Mouse (Mus musculus): ENCODE measurements around the gene Tmem82. TPM values are rescaled to one million over a fixed set of nuclear protein-coding genes. Genes with fewer than 3 reads are reported as not detected.

The Tmem82 gene
- polyA plus RNA-seq, 1 experiment: 3.4 TPM

- Histone ChIP-seq H3K4me1 (ENCODE audit: control insufficient read depth, insufficient read depth, low read length) (no peaks in the 10 kb centered on the region), H3K27me3 (ENCODE audit: control insufficient read depth, insufficient read depth, low read length, poor library complexity, severe bottlenecking) (no peaks in the 10 kb centered on the region), H3K4me3 (ENCODE audit: low read depth, low read length) (no peak overlapping the region), H3K9ac (ENCODE audit: low read depth, poor library complexity, severe bottlenecking) (no peak overlapping the region), H3K36me3 (ENCODE audit: control insufficient read depth, insufficient read depth, low read length, poor library complexity, severe bottlenecking) (no peaks in the 10 kb centered on the region), H3K9me3 (replicated peaks; ENCODE audit: control insufficient read depth, insufficient read depth, low read length, poor library complexity, severe bottlenecking) (no peaks in the 10 kb centered on the region), H3K27ac (ENCODE audit: insufficient read depth, low read length) (no peak overlapping the region)
- TF ChIP-seq EP300 (IDR thresholded peaks at IDR 0.05; ENCODE audit: insufficient read depth, low read depth, low read length) (no peak), CTCF (IDR thresholded peaks at IDR 0.05; ENCODE audit: low read depth, low read length) (peak; percentile 80)
Observed at GRCm38 (mm10) chr4:141659739-141660138, 41.3 kb upstream of the Tmem82 start.

GRCm38 (mm10) chr4:141658846-141659484, 40.5 kb upstream of the Tmem82 start:
- Histone ChIP-seq H3K27me3 (ENCODE audit: control insufficient read depth, insufficient read depth, low read length, poor library complexity, severe bottlenecking) (no peaks in the 10 kb centered on the region), H3K27ac (ENCODE audit: insufficient read depth, low read length) (no peak overlapping the region), H3K4me1 (ENCODE audit: control insufficient read depth, insufficient read depth, low read length) (no peaks in the 10 kb centered on the region), H3K4me3 (ENCODE audit: low read depth, low read length) (no peak overlapping the region), H3K36me3 (ENCODE audit: control insufficient read depth, insufficient read depth, low read length, poor library complexity, severe bottlenecking) (no peaks in the 10 kb centered on the region), H3K9ac (ENCODE audit: low read depth, poor library complexity, severe bottlenecking) (no peak overlapping the region), H3K9me3 (replicated peaks; ENCODE audit: control insufficient read depth, insufficient read depth, low read length, poor library complexity, severe bottlenecking) (no peaks in the 10 kb centered on the region)
- TF ChIP-seq EP300 (IDR thresholded peaks at IDR 0.05; ENCODE audit: insufficient read depth, low read depth, low read length): no peak

- H3K27me3 ChIP-seq (ENCODE audit: control insufficient read depth, insufficient read depth, low read length, poor library complexity, severe bottlenecking): no peaks in the 10 kb centered on the region
- no peak overlapping the region for H3K9ac ChIP-seq (ENCODE audit: low read depth, poor library complexity, severe bottlenecking)
- no peaks in the 10 kb centered on the region for H3K9me3 ChIP-seq (replicated peaks; ENCODE audit: control insufficient read depth, insufficient read depth, low read length, poor library complexity, severe bottlenecking)
- H3K4me3 ChIP-seq (ENCODE audit: low read depth, low read length): no peak overlapping the region
- TF ChIP-seq POLR2A (IDR thresholded peaks at IDR 0.05; ENCODE audit: insufficient read depth, low read length) (no peak), CTCF (IDR thresholded peaks at IDR 0.05; ENCODE audit: low read depth, low read length) (no peak), EP300 (IDR thresholded peaks at IDR 0.05; ENCODE audit: insufficient read depth, low read depth, low read length) (no peak)
- no peaks in the 10 kb centered on the region for H3K4me1 ChIP-seq (ENCODE audit: control insufficient read depth, insufficient read depth, low read length)
- no peak overlapping the region for H3K27ac ChIP-seq (ENCODE audit: insufficient read depth, low read length)
- H3K36me3 ChIP-seq (ENCODE audit: control insufficient read depth, insufficient read depth, low read length, poor library complexity, severe bottlenecking): no peaks in the 10 kb centered on the region
Observed at GRCm38 (mm10) chr4:141656932-141657331, 38.5 kb upstream of the Tmem82 start.

- Histone ChIP-seq H3K4me3 (ENCODE audit: low read depth, low read length) (no peak overlapping the region), H3K36me3 (ENCODE audit: control insufficient read depth, insufficient read depth, low read length, poor library complexity, severe bottlenecking) (no peaks in the 10 kb centered on the region), H3K27ac (ENCODE audit: insufficient read depth, low read length) (no peak overlapping the region), H3K27me3 (ENCODE audit: control insufficient read depth, insufficient read depth, low read length, poor library complexity, severe bottlenecking) (no peaks in the 10 kb centered on the region), H3K9ac (ENCODE audit: low read depth, poor library complexity, severe bottlenecking) (no peak overlapping the region), H3K4me1 (ENCODE audit: control insufficient read depth, insufficient read depth, low read length) (no peaks in the 10 kb centered on the region), H3K9me3 (replicated peaks; ENCODE audit: control insufficient read depth, insufficient read depth, low read length, poor library complexity, severe bottlenecking) (no peaks in the 10 kb centered on the region)
- TF ChIP-seq POLR2A (IDR thresholded peaks at IDR 0.05; ENCODE audit: insufficient read depth, low read length): no peak
- TF ChIP-seq EP300 (IDR thresholded peaks at IDR 0.05; ENCODE audit: insufficient read depth, low read depth, low read length): no peak
- no peak for TF ChIP-seq CTCF (IDR thresholded peaks at IDR 0.05; ENCODE audit: low read depth, low read length)
Observed at GRCm38 (mm10) chr4:141655908-141656608, 37.6 kb upstream of the Tmem82 start.

GRCm38 (mm10) chr4:141654509-141654908, 36.1 kb upstream of the Tmem82 start:
- no peak for TF ChIP-seq POLR2A (IDR thresholded peaks at IDR 0.05; ENCODE audit: insufficient read depth, low read length)
- TF ChIP-seq CTCF (IDR thresholded peaks at IDR 0.05; ENCODE audit: low read depth, low read length): no peak
- TF ChIP-seq EP300 (IDR thresholded peaks at IDR 0.05; ENCODE audit: insufficient read depth, low read depth, low read length): no peak
- no peaks in the 10 kb centered on the region for H3K36me3 ChIP-seq (ENCODE audit: control insufficient read depth, insufficient read depth, low read length, poor library complexity, severe bottlenecking)

GRCm38 (mm10) chr4:141653813-141654212, 35.4 kb upstream of the Tmem82 start:
- Histone ChIP-seq H3K27me3 (ENCODE audit: control insufficient read depth, insufficient read depth, low read length, poor library complexity, severe bottlenecking) (no peaks in the 10 kb centered on the region), H3K27ac (ENCODE audit: insufficient read depth, low read length) (no peak overlapping the region), H3K9ac (ENCODE audit: low read depth, poor library complexity, severe bottlenecking) (no peak overlapping the region), H3K36me3 (ENCODE audit: control insufficient read depth, insufficient read depth, low read length, poor library complexity, severe bottlenecking) (no peaks in the 10 kb centered on the region), H3K4me1 (ENCODE audit: control insufficient read depth, insufficient read depth, low read length) (no peaks in the 10 kb centered on the region), H3K9me3 (replicated peaks; ENCODE audit: control insufficient read depth, insufficient read depth, low read length, poor library complexity, severe bottlenecking) (no peaks in the 10 kb centered on the region), H3K4me3 (ENCODE audit: low read depth, low read length) (no peak overlapping the region)
- TF ChIP-seq CTCF (IDR thresholded peaks at IDR 0.05; ENCODE audit: low read depth, low read length) (no peak), POLR2A (IDR thresholded peaks at IDR 0.05; ENCODE audit: insufficient read depth, low read length) (no peak), EP300 (IDR thresholded peaks at IDR 0.05; ENCODE audit: insufficient read depth, low read depth, low read length) (no peak)

More at GRCm38 (mm10) chr4:141654509-141654908, 36.1 kb upstream of the Tmem82 start:
- Histone ChIP-seq H3K9me3 (replicated peaks; ENCODE audit: control insufficient read depth, insufficient read depth, low read length, poor library complexity, severe bottlenecking) (no peaks in the 10 kb centered on the region), H3K4me3 (ENCODE audit: low read depth, low read length) (no peak overlapping the region), H3K27ac (ENCODE audit: insufficient read depth, low read length) (no peak overlapping the region), H3K27me3 (ENCODE audit: control insufficient read depth, insufficient read depth, low read length, poor library complexity, severe bottlenecking) (no peaks in the 10 kb centered on the region), H3K4me1 (ENCODE audit: control insufficient read depth, insufficient read depth, low read length) (no peaks in the 10 kb centered on the region), H3K9ac (ENCODE audit: low read depth, poor library complexity, severe bottlenecking) (no peak overlapping the region)

All from ES-Bruce4 (cell line).